Mouse (Mus musculus) CH12.LX (cell line): ENCODE results near the gene Sipa1l3. TPM values are rescaled to one million over a fixed set of nuclear protein-coding genes. Genes with fewer than 3 reads are reported as not detected.

ENCODE experiments used
- DNase-seq: peaks from one replicate; pipeline ENCODE4 v3.0.0-alpha.2; 2013; ENCODE audit errors: extremely low read depth
- H3K27ac ChIP-seq: 2 replicates; pipeline ENCODE4 v1.5.1; 2012; ENCODE audit warnings: low read depth, mild to moderate bottlenecking, control low read depth, moderate library complexity; ENCODE audit not compliant: insufficient read depth
- H3K27me3 ChIP-seq: replicated peaks from 2 replicates; pipeline ENCODE3; 2012; ENCODE audit warnings: inconsistent platforms
- H3K36me3 ChIP-seq, 2 experiments: replicated peaks in 1 of 2; 2 replicates each; pipeline versions ENCODE3 to v1.6.1; 2012; ENCODE audit warnings: inconsistent platforms in 1 of 2, low read length in 1 of 2, mild to moderate bottlenecking in 1 of 2, mixed read lengths in 1 of 2, moderate library complexity in 1 of 2; ENCODE audit not compliant: control insufficient read depth in 1 of 2, insufficient read depth in 1 of 2
- H3K4me1 ChIP-seq, 2 experiments: 2 replicates each; pipeline ENCODE4 v1.6.1; 2012; ENCODE audit warnings: inconsistent platforms in 1 of 2, moderate library complexity in 1 of 2; ENCODE audit not compliant: insufficient read depth in 2 of 2, control insufficient read depth in 1 of 2
- H3K4me2 ChIP-seq: 2 replicates; pipeline ENCODE4 v1.6.1; 2012; ENCODE audit warnings: low read depth, mild to moderate bottlenecking, control low read depth; ENCODE audit not compliant: poor library complexity, insufficient read depth, severe bottlenecking
- H3K4me3 ChIP-seq, 3 experiments: fragments of 150-350 bp in 1 of 3; sonication (generic) in 1 of 3; replicated peaks in 1 of 3; 2 replicates each; pipeline versions ENCODE3 to v1.5.1; 2011 to 2012; ENCODE audit warnings: low read depth in 2 of 3, low read length in 2 of 3, mild to moderate bottlenecking in 2 of 3, moderate library complexity in 2 of 3, control low read depth in 1 of 3, improper control_type of control experiment in 1 of 3, inconsistent platforms in 1 of 3, mixed read lengths in 1 of 3; ENCODE audit not compliant: poor library complexity in 1 of 3
- H3K79me2 ChIP-seq: replicated peaks from 2 replicates; pipeline ENCODE4 v1.6.1; 2012; ENCODE audit warnings: mild to moderate bottlenecking, moderate library complexity; ENCODE audit not compliant: control insufficient read depth, poor library complexity, insufficient read depth, severe bottlenecking; ENCODE audit errors: extremely low read depth
- H3K9ac ChIP-seq: 2 replicates; pipeline ENCODE4 v1.6.1; 2012; ENCODE audit warnings: low read depth, mild to moderate bottlenecking, control low read depth, moderate library complexity; ENCODE audit not compliant: insufficient read depth
- H3K9me3 ChIP-seq: replicated peaks from 2 replicates; pipeline ENCODE3; 2012; ENCODE audit warnings: low read length, inconsistent platforms, mixed read lengths
- BHLHE40 ChIP-seq: IDR thresholded peaks from 2 replicates; pipeline ENCODE4 v1.6.1; 2011; ENCODE audit warnings: mild to moderate bottlenecking, low read depth, low read length, improper control_type of control experiment
- CHD1 ChIP-seq: IDR thresholded peaks from 2 replicates; pipeline ENCODE4 v1.6.1; 2012; ENCODE audit warnings: low read depth, low read length, improper control_type of control experiment, inconsistent platforms
- CHD2 ChIP-seq: IDR thresholded peaks from 2 replicates; pipeline ENCODE4 v1.6.1; 2011; ENCODE audit warnings: low read length, improper control_type of control experiment
- CTCF ChIP-seq, 2 experiments: IDR thresholded peaks in 1 of 2; conservative IDR thresholded peaks in 1 of 2; 2 replicates each; pipeline ENCODE4 v1.5.1; 2011 to 2012; ENCODE audit warnings: low read depth in 2 of 2, low read length in 2 of 2, improper control_type of control experiment in 1 of 2, inconsistent platforms in 1 of 2, mild to moderate bottlenecking in 1 of 2, moderate library complexity in 1 of 2
- E2F4 ChIP-seq: IDR thresholded peaks from 2 replicates; pipeline ENCODE4 v1.6.1; 2011; ENCODE audit warnings: low read depth, low read length, improper control_type of control experiment; ENCODE audit not compliant: insufficient replicate concordance
- ELF1 ChIP-seq: IDR thresholded peaks from 2 replicates; pipeline ENCODE4 v1.6.1; 2014; ENCODE audit warnings: low read depth, mild to moderate bottlenecking, inconsistent platforms, low read length, improper control_type of control experiment
- ETS1 ChIP-seq: conservative IDR thresholded peaks from 2 replicates; pipeline ENCODE4 v1.6.1; 2012; ENCODE audit warnings: low read depth, mild to moderate bottlenecking, inconsistent platforms, low read length, improper control_type of control experiment, moderate library complexity
- GABPA ChIP-seq: IDR thresholded peaks from 2 replicates; pipeline ENCODE4 v1.6.1; 2012; ENCODE audit warnings: low read depth, low read length, improper control_type of control experiment, inconsistent platforms; ENCODE audit not compliant: insufficient replicate concordance
- HCFC1 ChIP-seq: IDR thresholded peaks from 2 replicates; pipeline ENCODE4 v1.6.1; 2012; ENCODE audit warnings: low read depth, mild to moderate bottlenecking, inconsistent platforms, low read length, improper control_type of control experiment
- IRF4 ChIP-seq: IDR thresholded peaks from 2 replicates; pipeline ENCODE4 v1.6.1; 2014; ENCODE audit warnings: low read depth, mild to moderate bottlenecking, inconsistent platforms, low read length, improper control_type of control experiment
- JUN ChIP-seq: IDR thresholded peaks from 2 replicates; pipeline ENCODE4 v1.6.1; 2011; ENCODE audit warnings: low read depth, mild to moderate bottlenecking, low read length, improper control_type of control experiment, moderate library complexity; ENCODE audit not compliant: insufficient read depth
- JUND ChIP-seq: conservative IDR thresholded peaks from 2 replicates; pipeline ENCODE4 v1.6.1; 2011; ENCODE audit warnings: low read depth, low read length, improper control_type of control experiment
- KAT2A ChIP-seq: IDR thresholded peaks from 2 replicates; pipeline ENCODE4 v1.6.1; 2012; ENCODE audit warnings: low read length, improper control_type of control experiment, inconsistent platforms; ENCODE audit not compliant: insufficient replicate concordance
- MAFK ChIP-seq: IDR thresholded peaks from 2 replicates; pipeline ENCODE4 v1.6.1; 2011; ENCODE audit warnings: low read length, improper control_type of control experiment; ENCODE audit not compliant: insufficient replicate concordance
- MAZ ChIP-seq: IDR thresholded peaks from 2 replicates; pipeline ENCODE4 v1.6.1; 2012; ENCODE audit warnings: low read depth, mild to moderate bottlenecking, inconsistent platforms, low read length, improper control_type of control experiment, moderate library complexity
- MEF2A ChIP-seq: IDR thresholded peaks from 2 replicates; pipeline ENCODE4 v1.6.1; 2014; ENCODE audit warnings: low read depth, mild to moderate bottlenecking, inconsistent platforms, low read length, improper control_type of control experiment, borderline replicate concordance
- MXI1 ChIP-seq: IDR thresholded peaks from 2 replicates; pipeline ENCODE4 v1.6.1; 2011; ENCODE audit warnings: mild to moderate bottlenecking, low read depth, low read length, improper control_type of control experiment
- MYC ChIP-seq: IDR thresholded peaks from 2 replicates; pipeline ENCODE4 v1.6.1; 2011; ENCODE audit warnings: low read depth, mild to moderate bottlenecking, improper control_type of control experiment, low read length
- NELFE ChIP-seq: IDR thresholded peaks from 2 replicates; pipeline ENCODE4 v1.6.1; 2011; ENCODE audit warnings: low read depth, low read length, improper control_type of control experiment
- NRF1 ChIP-seq: IDR thresholded peaks from 2 replicates; pipeline ENCODE4 v1.6.1; 2014; ENCODE audit warnings: low read depth, mild to moderate bottlenecking, inconsistent platforms, low read length, improper control_type of control experiment, moderate library complexity
- POLR2A ChIP-seq: IDR thresholded peaks from 2 replicates; pipeline ENCODE4 v1.6.1; 2011; ENCODE audit warnings: low read depth, mild to moderate bottlenecking, improper control_type of control experiment, low read length
- POLR2AphosphoS2 ChIP-seq: IDR thresholded peaks from 2 replicates; pipeline ENCODE4 v1.6.1; 2011; ENCODE audit warnings: low read depth, low read length, improper control_type of control experiment
- SIN3A ChIP-seq: IDR thresholded peaks from 2 replicates; pipeline ENCODE4 v1.6.1; 2012; ENCODE audit warnings: low read length, improper control_type of control experiment, inconsistent platforms
- SMC3 ChIP-seq: IDR thresholded peaks from 2 replicates; pipeline ENCODE4 v1.6.1; 2011; ENCODE audit warnings: low read depth, low read length, improper control_type of control experiment
- TBP ChIP-seq: conservative IDR thresholded peaks from 2 replicates; pipeline ENCODE4 v1.6.1; 2011; ENCODE audit warnings: low read depth, low read length, improper control_type of control experiment
- TCF12 ChIP-seq: IDR thresholded peaks from 2 replicates; pipeline ENCODE4 v1.6.1; 2014; ENCODE audit warnings: low read depth, mild to moderate bottlenecking, inconsistent platforms, low read length, improper control_type of control experiment
- USF2 ChIP-seq: conservative IDR thresholded peaks from 2 replicates; pipeline ENCODE4 v1.6.1; 2011; ENCODE audit warnings: low read depth, low read length, improper control_type of control experiment
- ZC3H11A ChIP-seq: IDR thresholded peaks from 2 replicates; pipeline ENCODE4 v1.6.1; 2012; ENCODE audit warnings: low read depth, mild to moderate bottlenecking, inconsistent platforms, low read length, improper control_type of control experiment
- ZKSCAN1 ChIP-seq: IDR thresholded peaks from 2 replicates; pipeline ENCODE4 v1.6.1; 2012; ENCODE audit warnings: low read depth, inconsistent platforms, low read length, improper control_type of control experiment, borderline replicate concordance
- ZNF384 ChIP-seq: IDR thresholded peaks from 2 replicates; pipeline ENCODE4 v1.6.1; 2012; ENCODE audit warnings: low read depth, low read length, improper control_type of control experiment, inconsistent platforms
- dilution Hi-C: fragments of 300-500 bp; cut with MboI; formaldehyde crosslinking; loops from 2 replicates; pipeline ENCODE4 v1.14.3; 2020; ENCODE audit warnings: low sequenced_read_pairs; ENCODE audit not compliant: extremely low pct_unique_long_range_greater_than_20kb, extremely low pct_ligation_motif_present
- in situ Hi-C: fragments of 300-500 bp; cut with MboI; formaldehyde crosslinking; loops from 3 replicates; pipeline ENCODE4 v1.14.3; 2019; ENCODE audit warnings: low sequenced_read_pairs, low pct_ligation_motif_present, low pct_unique_long_range_greater_than_20kb, mixed read lengths
- polyA plus RNA-seq: library from polyadenylated mRNA; unstranded; fragments of >175 nt; gene quantifications from 2 replicates; pipeline ENCODE4 v1.2.1, GENCODE M21; 2012; ENCODE audit warnings: low read depth; ENCODE audit not compliant: insufficient read length
- total RNA-seq, 2 experiments: library from RNA; depleted of rRNA; stranded (reverse); fragments of 300-350 nt in 1 of 2; fragments of >200 nt in 1 of 2; gene quantifications; 2 replicates each; pipeline ENCODE4 v1.2.3; 2012 to 2014

The Sipa1l3 gene
- total and polyA plus RNA-seq, 3 experiments: 1.6 to 8.8 (median 5.9) TPM

GRCm38 (mm10) chr7:29282074-29282554, 236.3 kb downstream of the Sipa1l3 start:
- Histone ChIP-seq H3K4me3 (peak overlapping the region in 1 of 3 experiments; percentile 65), H3K4me1 (peaks cover 0 to 4% of the 10 kb centered on the region in 2 experiments; a peak in 2 of 4 replicates), H3K4me2 (peak overlapping the region; percentile 80), H3K9ac (no peak overlapping the region), H3K9me3 (peaks cover 3% of the 10 kb centered on the region), H3K27ac (no peak overlapping the region), H3K36me3 (no peaks in the 10 kb centered on the region), H3K79me2 (no peaks in the 10 kb centered on the region), H3K27me3 (peaks cover 42% of the 10 kb centered on the region)
- DNase-seq: no peak
- TF ChIP-seq POLR2AphosphoS2 (no peak), MEF2A (no peak), ETS1 (no peak), IRF4 (no peak), MYC (no peak), MAZ (no peak)
- in situ Hi-C loops: no loop called here
- dilution Hi-C loops: no loop called here

DNA sequence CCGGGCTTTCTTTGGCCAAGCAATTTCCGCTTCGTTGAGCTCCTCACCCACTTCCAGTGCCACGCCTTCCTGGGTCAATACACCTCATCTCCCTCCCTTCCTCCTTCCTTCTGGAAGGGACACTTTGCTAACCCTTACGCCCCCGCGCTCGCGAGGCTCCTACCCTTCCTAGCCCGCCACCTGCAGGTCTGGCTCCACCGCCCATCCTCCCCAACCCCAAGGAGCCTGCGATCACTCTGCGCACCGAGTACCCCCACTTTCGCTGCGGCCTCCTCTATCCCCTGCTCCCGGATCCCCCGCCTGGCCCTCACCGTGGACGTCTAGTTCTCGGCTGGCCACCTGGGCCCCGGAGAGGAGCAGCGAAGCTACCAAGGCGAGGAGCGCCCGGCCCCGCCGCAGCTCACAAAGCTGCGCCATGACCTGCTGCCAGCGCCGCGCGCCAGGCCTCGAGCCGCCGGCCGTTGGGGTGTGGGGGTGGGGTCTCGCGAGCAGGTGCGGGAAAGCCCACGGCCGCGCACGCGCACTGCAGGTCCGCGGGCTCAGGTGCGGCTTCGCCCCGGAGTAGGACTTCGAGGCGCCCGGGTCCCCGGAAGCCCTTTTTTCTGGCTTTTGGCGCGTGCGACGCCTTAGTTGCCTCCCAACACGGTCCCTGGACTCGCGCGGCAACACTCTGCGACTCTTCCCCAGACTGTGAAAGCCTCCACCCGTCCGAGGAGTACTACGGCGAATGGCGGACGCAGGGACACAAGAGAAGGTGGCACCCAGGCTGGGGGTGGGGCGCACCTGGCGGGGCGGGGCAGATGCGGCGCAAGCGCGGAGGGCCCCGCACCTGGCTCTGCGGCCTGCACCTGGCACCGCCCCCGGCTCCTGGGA, 237.0 kb downstream of the Sipa1l3 start, which contains the start of gene Spint2:
TSS of gene Spint2 (minus strand) at position 712 of the 873 bp plus-strand sequence.
- dilution Hi-C loops: no loop called here
- H3K4me1 ChIP-seq: peaks cover 0 to 4% of the 10 kb centered on the region in 2 experiments; a peak in 2 of 4 replicates
- TF ChIP-seq ZKSCAN1: no peak
- no peak for TF ChIP-seq ELF1
- TF ChIP-seq USF2: no peak
- TF ChIP-seq E2F4: no peak
- peak; percentile 66 for TF ChIP-seq POLR2A
- no peak for TF ChIP-seq IRF4
- no peak for TF ChIP-seq JUN
- TF ChIP-seq MAZ: no peak
- TF ChIP-seq CHD2: peak; percentile 90
- no peak; the same call in 1 of the 2 replicates for TF ChIP-seq HCFC1
- peak; percentile 45; the same call in 1 of the 2 replicates for TF ChIP-seq TCF12
- TF ChIP-seq MXI1: no peak; the same call in none of the 2 replicates
- no peak for TF ChIP-seq ZNF384
- TF ChIP-seq SMC3: no peak
- no peak for TF ChIP-seq TBP
- no peak for TF ChIP-seq POLR2AphosphoS2
- no peak for TF ChIP-seq GABPA
- TF ChIP-seq MAFK: no peak
- TF ChIP-seq NRF1: peak; percentile 87
- no peak for TF ChIP-seq CHD1
- TF ChIP-seq SIN3A: 0 out of 2 replicates have a peak, but pooled peaks have one; percentile 36
- peak; percentile 21; the same call in 1 of the 2 replicates for TF ChIP-seq BHLHE40
- peak in 1 of 2 experiments; percentile 16; a peak in 1 of 4 replicates for TF ChIP-seq CTCF (conservative IDR thresholded peaks at IDR 0.05 in 1 of 2, IDR thresholded peaks at IDR 0.05 in 1 of 2; ENCODE audit: low read depth in 2 of 2, low read length in 2 of 2)
- TF ChIP-seq ZC3H11A: no peak
- no peak for TF ChIP-seq MYC
- no peak for TF ChIP-seq ETS1
- TF ChIP-seq NELFE: no peak
- no peak for TF ChIP-seq JUND
- TF ChIP-seq KAT2A: no peak

More for the DNA sequence above, 237.0 kb downstream of the Sipa1l3 start, which contains the start of gene Spint2:
- Histone ChIP-seq H3K79me2 (no peaks in the 10 kb centered on the region), H3K9me3 (peaks cover 3% of the 10 kb centered on the region), H3K27ac (no peak within 1 kb of the TSS), H3K27me3 (peaks cover 37% of the 10 kb centered on the region), H3K4me2 (peak within 1 kb of the TSS; percentile 80), H3K4me3 (peak within 1 kb of the TSS in 2 of 3 experiments; percentile 41 to 65), H3K9ac (peak within 1 kb of the TSS; percentile 64), H3K36me3 (no peaks in the 10 kb centered on the region)
- no peak for DNase-seq
- in situ Hi-C loops: no loop called here
